Mouse (Mus musculus): ENCODE data around the gene Slc22a27. TPM values are rescaled to one million over a fixed set of nuclear protein-coding genes. Genes with fewer than 3 reads are reported as not detected.

Slc22a27 gene
- polyA plus RNA-seq, 1 experiment from 2014 or later = not detected

Small RNA genes within 50 kb of the gene (microRNA-seq; reads per million reads assigned to microRNA genes)
- not detected for gene Gm24951

Other genes with a start within 250 kb of the Slc22a27 start
- gene Slc22a26, start 163.4 kb downstream of the Slc22a27 start, polyA plus RNA-seq (2014; fragmentation: Nextera tagmentation; extraction: Ambion mirVana) = not detected in 2 replicates
- not detected in 2 replicates for gene Slc22a28, start 166.0 kb upstream of the Slc22a27 start, polyA plus RNA-seq (2014; fragmentation: Nextera tagmentation; extraction: Ambion mirVana)